In the genomic region with DNA sequence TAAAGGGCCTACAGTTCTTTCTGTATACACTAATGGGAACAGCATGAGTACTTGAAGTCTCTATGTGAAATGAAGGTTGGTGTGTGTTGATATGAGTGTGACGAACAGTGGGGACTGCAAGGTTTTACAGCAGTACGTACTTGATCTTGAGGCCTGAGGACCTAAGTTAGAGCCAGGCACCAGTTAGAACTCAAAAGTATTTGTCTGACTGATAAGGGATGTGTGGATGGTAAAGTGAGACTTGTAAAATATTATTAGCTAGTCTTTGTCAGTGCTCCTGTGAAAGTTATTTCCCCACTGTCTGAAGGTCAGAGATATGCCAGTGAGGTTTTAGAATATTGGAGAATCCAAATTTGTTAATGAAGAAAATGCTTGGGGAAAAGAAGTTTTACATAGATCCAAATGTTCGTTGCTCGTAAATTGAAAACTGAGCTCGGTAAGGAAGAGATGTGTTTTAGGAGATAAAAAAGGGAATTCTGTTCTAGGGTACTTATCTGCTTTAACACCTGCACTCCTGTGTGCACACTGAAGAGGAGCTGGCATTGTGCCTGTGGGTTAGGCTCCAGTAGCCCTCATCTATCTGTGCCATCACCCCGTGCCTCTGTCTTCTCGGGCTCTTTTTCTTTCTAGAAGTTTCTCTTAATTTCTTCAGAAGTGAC, we compare ENCODE assay signal across 14 mouse cellular contexts. TPM values are rescaled to one million over a fixed set of nuclear protein-coding genes. Genes with fewer than 3 reads are reported as not detected.
DNase-seq lines count a peak whose midpoint lies in the region; ATAC-seq and TF ChIP-seq lines count a peak whose summit lies in the region.
"Had no signal": no experiment of that assay in that cellular context is flagged by ENCODE, and none has a peak within 500 bp of the region (broad histone marks: within the 10 kb centered on the region; RNA-seq: fewer than 3 reads in every experiment).

No protein-coding gene starts in this region.

- intact Hi-C loops in gastrocnemius, adult 2 months (cut with DNase I): no loop called here

- no peaks in the 10 kb centered on the region; the same call in 1 of the 2 replicates for H3K4me1 ChIP-seq in lung, embryonic 16.5 days (replicated peaks; ENCODE audit: control insufficient read depth, insufficient read depth, low read length)
- no peaks in the 10 kb centered on the region for H3K4me1 ChIP-seq in lung, adult 2 months (ENCODE audit: control insufficient read depth, insufficient read depth, low read length)
- peaks cover 71% of the 10 kb centered on the region for H3K4me1 ChIP-seq in liver, embryonic 12.5 days

- DNase-seq in lung, adult 2 months: no peak
- DNase-seq in c-Kit-positive CD71-positive TER-119-positive erythroid progenitor cells, embryonic 14.5 days (ENCODE audit: low spot score): peak; percentile 84
- DNase-seq in spleen, postnatal 4 days (ENCODE audit: low spot score in 2 of 2): peak; percentile 77 to 79
- no peak for DNase-seq in gastrocnemius, adult 2 months
- DNase-seq in cerebellum, adult 8-10 months: no peak
- DNase-seq: adrenal gland, postnatal 10 days; cerebellum, adult 11 months; layer of hippocampus, adult 9-11 months; left cerebral cortex, postnatal 4 days had no signal

- no peak for TF ChIP-seq CTCF in lung, adult 2 months (IDR thresholded peaks at IDR 0.05; ENCODE audit: insufficient read depth, low read length)
- TF ChIP-seq CTCF in gastrocnemius, adult 2 months (IDR thresholded peaks at IDR 0.05): no peak

- no peaks in the 10 kb centered on the region for H3K9me3 ChIP-seq in lung, embryonic 16.5 days (ENCODE audit: control insufficient read depth, low read length)
- H3K9me3 ChIP-seq in liver, embryonic 12.5 days (replicated peaks): no peaks in the 10 kb centered on the region

- ATAC-seq in lung, embryonic 16.5 days (ENCODE audit: low read depth): peak; percentile 32; the same call in 1 of the 2 replicates
- ATAC-seq in liver, embryonic 12.5 days: peak; percentile 87

- H3K36me3 ChIP-seq in lung, embryonic 16.5 days (ENCODE audit: control insufficient read depth, insufficient read depth, low read length): no peaks in the 10 kb centered on the region
- no peaks in the 10 kb centered on the region for H3K36me3 ChIP-seq in liver, embryonic 12.5 days

- WGBS in lung, embryonic 16.5 days: 62% methylated on average over 7 of the region's 7 CpGs
- 79% methylated on average over 7 of the region's 7 CpGs for WGBS in lung, adult 2 months
- 17% methylated on average over 7 of the region's 7 CpGs for WGBS in liver, embryonic 12.5 days (ENCODE audit: insufficient replicate concordance)

- H3K4me2 ChIP-seq in lung, embryonic 16.5 days (ENCODE audit: low read depth, low read length): no peak overlapping the region
- peak overlapping the region; percentile 55 for H3K4me2 ChIP-seq in liver, embryonic 12.5 days
- H3K4me2 ChIP-seq: hindbrain, embryonic 14.5 days had no signal

- no peak overlapping the region for H3K4me3 ChIP-seq in lung, embryonic 16.5 days (ENCODE audit: low read length)
- no peak overlapping the region for H3K4me3 ChIP-seq in lung, adult 2 months (replicated peaks; ENCODE audit: extremely low read depth, low read depth, low read length)
- H3K4me3 ChIP-seq in liver, embryonic 12.5 days: peak overlapping the region; percentile 28
- H3K4me3 ChIP-seq in gastrocnemius, adult 2 months: no peak overlapping the region

- H3K27me3 ChIP-seq in lung, embryonic 16.5 days (ENCODE audit: control insufficient read depth, insufficient read depth, low read depth, low read length): no peaks in the 10 kb centered on the region
- H3K27me3 ChIP-seq in liver, embryonic 12.5 days (replicated peaks): no peaks in the 10 kb centered on the region

- no peak overlapping the region for H3K27ac ChIP-seq in lung, embryonic 16.5 days (ENCODE audit: low read length)
- H3K27ac ChIP-seq in liver, embryonic 12.5 days: peak overlapping the region; percentile 99
- no peak overlapping the region for H3K27ac ChIP-seq in gastrocnemius, adult 2 months
- H3K27ac ChIP-seq: hindbrain, embryonic 14.5 days; kidney, postnatal 0 days had no signal

- no peak overlapping the region for H3K9ac ChIP-seq in lung, embryonic 16.5 days (ENCODE audit: low read length)
- peak overlapping the region; percentile 71 for H3K9ac ChIP-seq in liver, embryonic 12.5 days
- H3K9ac ChIP-seq: hindbrain, embryonic 14.5 days had no signal

- no peak for TF ChIP-seq POLR2A in lung, adult 2 months (IDR thresholded peaks at IDR 0.05; ENCODE audit: borderline replicate concordance, extremely low read depth, low read depth, low read length)

RNA-seq across cellular contexts. Expression of gene Car2, which starts 8.7 kb away (rescaled TPM):
- polyA plus RNA-seq in lung, embryonic 16.5 days (2015; fragmentation: Nextera tagmentation; extraction: Ambion mirVana): 407 and 422 TPM in 2 replicates
- 179 and 194 TPM in 2 replicates for polyA plus RNA-seq in lung, adult 2 months (2012; rRNA removed)
- polyA plus RNA-seq in liver, embryonic 12.5 days (2016; fragmentation: Nextera tagmentation; extraction: Ambion mirVana): 2,168 and 2,210 TPM in 2 replicates
- 10 to 100 TPM; 12.8 to 20.3 TPM for total RNA-seq in gastrocnemius, adult 2 months (2021)

RNA-seq across cellular contexts. Expression of gene Car3, which starts 14.1 kb away (rescaled TPM):
- polyA plus RNA-seq in lung, embryonic 16.5 days (2015; fragmentation: Nextera tagmentation; extraction: Ambion mirVana): 10.6 and 16.5 TPM in 2 replicates
- 149 and 376 TPM in 2 replicates for polyA plus RNA-seq in lung, adult 2 months (2012; rRNA removed)
- 8.2 and 8.5 TPM in 2 replicates for polyA plus RNA-seq in liver, embryonic 12.5 days (2016; fragmentation: Nextera tagmentation; extraction: Ambion mirVana)
- 1,000 to 10,000 TPM; 1,122 to 2,421 TPM for total RNA-seq in gastrocnemius, adult 2 months (2021)
- total RNA-seq: neutrophil, adult 5-6 weeks had no signal

Comparison
In these comparisons a context has a peak if more than half of its experiments do, and no peak if none do; other contexts are left out.
1. DNase-seq: peak in c-Kit-positive CD71-positive TER-119-positive erythroid progenitor cells, embryonic 14.5 days (single experiment) and spleen, postnatal 4 days (2 of 2); none in lung, adult 2 months (single experiment), gastrocnemius, adult 2 months (single experiment) and cerebellum, adult 8-10 months (single experiment).